Comparison of ENCODE assay signal across 11 mouse cellular contexts in genomic region chr5:100569997-100570595, GRCm38 (mm10). TPM values are rescaled to one million over a fixed set of nuclear protein-coding genes. Genes with fewer than 3 reads are reported as not detected.
A peak's percentile ranks its signal among the peaks of the same experiment; 100 is the strongest.
DNase-seq lines count a peak whose midpoint lies in the region; ATAC-seq and TF ChIP-seq lines count a peak whose summit lies in the region.
"Had no signal": no experiment of that assay in that cellular context is flagged by ENCODE, and none has a peak within 500 bp of the region (broad histone marks: within the 10 kb centered on the region; RNA-seq: fewer than 3 reads in every experiment).

No protein-coding gene starts in this region.

- no peak for DNase-seq in heart, postnatal 4 days
- DNase-seq in lung, postnatal 0 days (ENCODE audit: low spot score), result peak; percentile 18
- no peak for DNase-seq in lung, postnatal 10 days
- DNase-seq in testis, postnatal 10 days (ENCODE audit: low spot score), result no peak
- no peak for DNase-seq in layer of hippocampus, postnatal 10 days (ENCODE audit: low spot score in 2 of 2)
- DNase-seq: gastrocnemius, adult 2 months had no signal

- no peak overlapping the region for H3K4me3 ChIP-seq in heart, embryonic 12.5 days
- H3K4me3 ChIP-seq in lung, postnatal 0 days (ENCODE audit: low read depth, low read length), result no peak overlapping the region; the same call in 1 of the 2 replicates
- H3K4me3 ChIP-seq in intestine, embryonic 16.5 days (ENCODE audit: low read length), result peak overlapping the region; percentile 50
- peak overlapping the region; percentile 31 for H3K4me3 ChIP-seq in stomach, embryonic 15.5 days (replicated peaks)
- H3K4me3 ChIP-seq: gastrocnemius, adult 2 months; midbrain, embryonic 15.5 days had no signal

- H3K4me1 ChIP-seq in heart, embryonic 12.5 days (replicated peaks), result peaks cover 11% of the 10 kb centered on the region
- H3K4me1 ChIP-seq in lung, postnatal 0 days (ENCODE audit: insufficient read depth, low read depth, low read length), result no peaks in the 10 kb centered on the region
- peaks cover 11% of the 10 kb centered on the region for H3K4me1 ChIP-seq in intestine, embryonic 16.5 days (ENCODE audit: control insufficient read depth, insufficient read depth, low read length)
- H3K4me1 ChIP-seq in stomach, embryonic 15.5 days, result peaks cover 13% of the 10 kb centered on the region; the same call in 1 of the 2 replicates
- H3K4me1 ChIP-seq: midbrain, embryonic 15.5 days had no signal

- H3K9ac ChIP-seq in heart, embryonic 12.5 days, result no peak overlapping the region
- H3K9ac ChIP-seq in lung, postnatal 0 days (replicated peaks; ENCODE audit: low read depth), result no peak overlapping the region
- peak overlapping the region; percentile 69 for H3K9ac ChIP-seq in intestine, embryonic 16.5 days (ENCODE audit: low read depth, low read length)
- no peak overlapping the region for H3K9ac ChIP-seq in stomach, embryonic 15.5 days
- H3K9ac ChIP-seq: midbrain, embryonic 15.5 days had no signal

- 0 out of 2 replicates have a peak, but pooled peaks cover 4% of the 10 kb centered on the region for H3K27me3 ChIP-seq in heart, embryonic 12.5 days (replicated peaks)
- no peaks in the 10 kb centered on the region for H3K27me3 ChIP-seq in lung, postnatal 0 days (replicated peaks; ENCODE audit: insufficient read depth, low read length)
- H3K27me3 ChIP-seq in intestine, embryonic 16.5 days (replicated peaks; ENCODE audit: control insufficient read depth, insufficient read depth, low read length), result no peaks in the 10 kb centered on the region
- no peaks in the 10 kb centered on the region for H3K27me3 ChIP-seq in stomach, embryonic 15.5 days (replicated peaks)
- H3K27me3 ChIP-seq: midbrain, embryonic 15.5 days had no signal

- no peak for TF ChIP-seq CTCF in lung, postnatal 0 days (IDR thresholded peaks at IDR 0.05)

- peak overlapping the region; percentile 49 for H3K4me2 ChIP-seq in heart, embryonic 12.5 days
- peak overlapping the region; percentile 9 for H3K4me2 ChIP-seq in lung, postnatal 0 days (replicated peaks; ENCODE audit: low read depth, low read length)
- peak overlapping the region; percentile 54 for H3K4me2 ChIP-seq in intestine, embryonic 16.5 days (ENCODE audit: low read depth, low read length)
- peak overlapping the region; percentile 41 for H3K4me2 ChIP-seq in stomach, embryonic 15.5 days
- H3K4me2 ChIP-seq: midbrain, embryonic 15.5 days had no signal

- ATAC-seq in heart, embryonic 12.5 days (ENCODE audit: insufficient number of reproducible peaks, low FRiP score), result no peak
- no peak for ATAC-seq in lung, postnatal 0 days
- ATAC-seq in intestine, embryonic 16.5 days, result no peak
- no peak for ATAC-seq in stomach, embryonic 15.5 days (ENCODE audit: insufficient read depth, low FRiP score, low read depth)
- ATAC-seq: midbrain, embryonic 15.5 days had no signal

- TF ChIP-seq EP300 in lung, postnatal 0 days (IDR thresholded peaks at IDR 0.05), result no peak

- no peaks in the 10 kb centered on the region for H3K36me3 ChIP-seq in heart, embryonic 12.5 days
- H3K36me3 ChIP-seq in lung, postnatal 0 days (ENCODE audit: insufficient read depth, low read length), result no peaks in the 10 kb centered on the region
- no peaks in the 10 kb centered on the region for H3K36me3 ChIP-seq in intestine, embryonic 16.5 days (ENCODE audit: control insufficient read depth, insufficient read depth, low read length)
- H3K36me3 ChIP-seq in stomach, embryonic 15.5 days, result no peaks in the 10 kb centered on the region
- H3K36me3 ChIP-seq: midbrain, embryonic 15.5 days had no signal

- WGBS in heart, embryonic 12.5 days, result 62% methylated on average over 13 of the region's 13 CpGs
- WGBS in lung, postnatal 0 days, result 61% methylated on average over 13 of the region's 13 CpGs
- WGBS in intestine, embryonic 16.5 days, result 44% methylated on average over 13 of the region's 13 CpGs
- 52% methylated on average over 13 of the region's 13 CpGs for WGBS in stomach, embryonic 15.5 days

- H3K9me3 ChIP-seq in heart, embryonic 12.5 days (replicated peaks), result no peaks in the 10 kb centered on the region
- no peaks in the 10 kb centered on the region for H3K9me3 ChIP-seq in lung, postnatal 0 days (ENCODE audit: low read length)
- H3K9me3 ChIP-seq in intestine, embryonic 16.5 days (ENCODE audit: control insufficient read depth, low read length), result no peaks in the 10 kb centered on the region
- H3K9me3 ChIP-seq in stomach, embryonic 15.5 days, result no peaks in the 10 kb centered on the region
- H3K9me3 ChIP-seq: midbrain, embryonic 15.5 days had no signal

- no peak overlapping the region for H3K27ac ChIP-seq in heart, embryonic 12.5 days (ENCODE audit: poor library complexity, severe bottlenecking)
- H3K27ac ChIP-seq in lung, postnatal 0 days (ENCODE audit: low read length), result no peak overlapping the region
- H3K27ac ChIP-seq in intestine, embryonic 16.5 days (ENCODE audit: low read length), result peak overlapping the region; percentile 83
- H3K27ac ChIP-seq in stomach, embryonic 15.5 days, result 0 out of 2 replicates have a peak overlapping the region, but pooled peaks have one; percentile 57
- H3K27ac ChIP-seq: gastrocnemius, adult 2 months; midbrain, embryonic 15.5 days had no signal

RNA-seq across cellular contexts. Expression of gene Plac8, which starts 1.9 kb away (rescaled TPM):
- polyA plus RNA-seq in heart, embryonic 12.5 days (2016; fragmentation: Nextera tagmentation; extraction: Ambion mirVana), result 3.8 and 4.5 TPM in 2 replicates
- 1 to 10 TPM; 2.8 to 3.0 TPM for total RNA-seq in heart, postnatal 4 days (2021)
- 51.2 and 59.3 TPM in 2 replicates for polyA plus RNA-seq in lung, postnatal 0 days (2015; fragmentation: Nextera tagmentation; extraction: Ambion mirVana)
- 438 and 445 TPM in 2 replicates for polyA plus RNA-seq in intestine, embryonic 16.5 days (2015; fragmentation: Nextera tagmentation; extraction: Ambion mirVana)
- 209 and 223 TPM in 2 replicates for polyA plus RNA-seq in stomach, embryonic 15.5 days (2015; fragmentation: Nextera tagmentation; extraction: Ambion mirVana)
- not detected for total RNA-seq in layer of hippocampus, postnatal 10 days (2021)
- total RNA-seq: gastrocnemius, adult 2 months; left cerebral cortex, postnatal 25 days had no signal

RNA-seq across cellular contexts. Expression of gene Cops4, which starts 52.0 kb away (rescaled TPM):
- 146 and 153 TPM in 2 replicates for polyA plus RNA-seq in heart, embryonic 12.5 days (2016; fragmentation: Nextera tagmentation; extraction: Ambion mirVana)
- total RNA-seq in heart, postnatal 4 days (2021), result 10 to 100 TPM; 91.8 to 92.3 TPM
- polyA plus RNA-seq in lung, postnatal 0 days (2015; fragmentation: Nextera tagmentation; extraction: Ambion mirVana), result 92.4 and 94.3 TPM in 2 replicates
- polyA plus RNA-seq in intestine, embryonic 16.5 days (2015; fragmentation: Nextera tagmentation; extraction: Ambion mirVana), result 151 and 164 TPM in 2 replicates
- polyA plus RNA-seq in stomach, embryonic 15.5 days (2015; fragmentation: Nextera tagmentation; extraction: Ambion mirVana), result 159 and 169 TPM in 2 replicates
- total RNA-seq in layer of hippocampus, postnatal 10 days (2021), result 10 to 100 TPM; 75.6 to 77.3 TPM

Comparison
In these comparisons a context has a peak if more than half of its experiments do, and no peak if none do; other contexts are left out.
1. H3K27ac ChIP-seq: peak in intestine, embryonic 16.5 days (single experiment) and stomach, embryonic 15.5 days (single experiment); none in heart, embryonic 12.5 days (single experiment) and lung, postnatal 0 days (single experiment).
2. H3K4me3 ChIP-seq: peak in intestine, embryonic 16.5 days (single experiment) and stomach, embryonic 15.5 days (single experiment); none in heart, embryonic 12.5 days (single experiment) and lung, postnatal 0 days (single experiment).
3. Peak in every context shown above with its lines, with median percentiles within 50 percentile points of each other: H3K4me2 ChIP-seq.